ENCODE assay signal across 17 mouse cellular contexts in genomic region chr2:142403394-142403793, GRCm38 (mm10).
DNase-seq lines count a peak whose midpoint lies in the region; ATAC-seq lines count a peak whose summit lies in the region.
"Had no signal": no experiment of that assay in that cellular context is flagged by ENCODE, and none has a peak within 500 bp of the region (broad histone marks: within the 10 kb centered on the region; RNA-seq: fewer than 3 reads in every experiment).

No protein-coding gene starts in this region.

- no peak overlapping the region for H3K4me3 ChIP-seq in forebrain, embryonic 14.5 days (ENCODE audit: low read depth, low read length)
- no peak overlapping the region for H3K4me3 ChIP-seq in forebrain, embryonic 12.5 days (replicated peaks)
- no peak overlapping the region for H3K4me3 ChIP-seq in midbrain, embryonic 15.5 days
- no peak overlapping the region for H3K4me3 ChIP-seq in midbrain, embryonic 13.5 days (replicated peaks)
- H3K4me3 ChIP-seq: limb, embryonic 15.5 days had no signal

- H3K36me3 ChIP-seq in forebrain, embryonic 14.5 days (ENCODE audit: control insufficient read depth, insufficient read depth, low read length): no peaks in the 10 kb centered on the region
- no peaks in the 10 kb centered on the region for H3K36me3 ChIP-seq in forebrain, embryonic 12.5 days (replicated peaks)
- no peaks in the 10 kb centered on the region for H3K36me3 ChIP-seq in midbrain, embryonic 15.5 days (replicated peaks)
- no peaks in the 10 kb centered on the region for H3K36me3 ChIP-seq in midbrain, embryonic 13.5 days
- H3K36me3 ChIP-seq: limb, embryonic 15.5 days had no signal

- no peaks in the 10 kb centered on the region for H3K4me1 ChIP-seq in forebrain, embryonic 14.5 days (ENCODE audit: control insufficient read depth, insufficient read depth, low read length)
- H3K4me1 ChIP-seq in forebrain, embryonic 12.5 days: peaks cover 5% of the 10 kb centered on the region; the same call in 1 of the 2 replicates
- peaks cover 4% of the 10 kb centered on the region; the same call in 1 of the 2 replicates for H3K4me1 ChIP-seq in midbrain, embryonic 15.5 days
- H3K4me1 ChIP-seq in midbrain, embryonic 13.5 days (replicated peaks): peaks cover 5% of the 10 kb centered on the region; the same call in 1 of the 2 replicates
- H3K4me1 ChIP-seq: limb, embryonic 15.5 days had no signal

- H3K4me2 ChIP-seq in forebrain, embryonic 14.5 days (ENCODE audit: low read length): no peak overlapping the region
- no peak overlapping the region for H3K4me2 ChIP-seq in forebrain, embryonic 12.5 days
- H3K4me2 ChIP-seq in midbrain, embryonic 15.5 days: no peak overlapping the region
- H3K4me2 ChIP-seq in midbrain, embryonic 13.5 days (replicated peaks): no peak overlapping the region
- H3K4me2 ChIP-seq: hindbrain, embryonic 14.5 days; limb, embryonic 15.5 days had no signal

- no peak overlapping the region for H3K9ac ChIP-seq in forebrain, embryonic 14.5 days (ENCODE audit: low read length)
- H3K9ac ChIP-seq in forebrain, embryonic 12.5 days: no peak overlapping the region
- no peak overlapping the region for H3K9ac ChIP-seq in midbrain, embryonic 15.5 days
- H3K9ac ChIP-seq in midbrain, embryonic 13.5 days (replicated peaks): no peak overlapping the region
- H3K9ac ChIP-seq: hindbrain, embryonic 14.5 days; limb, embryonic 15.5 days had no signal

- ATAC-seq in forebrain, embryonic 14.5 days: peak; percentile 68
- ATAC-seq in forebrain, embryonic 12.5 days (ENCODE audit: low FRiP score): no peak
- ATAC-seq in midbrain, embryonic 15.5 days (replicated peaks): no peak
- ATAC-seq in midbrain, embryonic 13.5 days: no peak
- no peak for ATAC-seq in monocyte, adult 5-6 weeks (replicated peaks; ENCODE audit: insufficient number of reproducible peaks, low FRiP score, low TSS enrichment, poor library complexity, severe bottlenecking)

- DNase-seq in forebrain, embryonic 14.5 days (ENCODE audit: low spot score): peak; percentile 48
- DNase-seq in layer of hippocampus, adult 9-11 months: peak; percentile 51
- DNase-seq in right cerebral cortex, postnatal 25 days: peak; percentile 46
- no peak for DNase-seq in cerebellum, postnatal 10 days
- DNase-seq: adrenal gland, adult 2 months; cerebellum, adult 9-11 months; kidney, adult 11 months; kidney, postnatal 4 days; lung, adult 2 months; spleen, adult 18-20 months had no signal

- no peaks in the 10 kb centered on the region for H3K9me3 ChIP-seq in forebrain, embryonic 14.5 days (replicated peaks; ENCODE audit: control insufficient read depth, low read length)
- no peaks in the 10 kb centered on the region for H3K9me3 ChIP-seq in forebrain, embryonic 12.5 days
- no peaks in the 10 kb centered on the region for H3K9me3 ChIP-seq in midbrain, embryonic 15.5 days
- no peaks in the 10 kb centered on the region for H3K9me3 ChIP-seq in midbrain, embryonic 13.5 days
- H3K9me3 ChIP-seq: limb, embryonic 15.5 days had no signal

- H3K27me3 ChIP-seq in forebrain, embryonic 14.5 days (replicated peaks; ENCODE audit: control insufficient read depth, insufficient read depth, low read length): no peaks in the 10 kb centered on the region
- H3K27me3 ChIP-seq in forebrain, embryonic 12.5 days: no peaks in the 10 kb centered on the region
- no peaks in the 10 kb centered on the region for H3K27me3 ChIP-seq in midbrain, embryonic 15.5 days (replicated peaks)
- H3K27me3 ChIP-seq in midbrain, embryonic 13.5 days: no peaks in the 10 kb centered on the region
- H3K27me3 ChIP-seq: limb, embryonic 15.5 days had no signal

- H3K27ac ChIP-seq in forebrain, embryonic 14.5 days (ENCODE audit: low read depth, low read length): no peak overlapping the region
- no peak overlapping the region for H3K27ac ChIP-seq in forebrain, embryonic 12.5 days
- 0 out of 2 replicates have a peak overlapping the region, but pooled peaks have one; percentile 25 for H3K27ac ChIP-seq in midbrain, embryonic 15.5 days
- no peak overlapping the region for H3K27ac ChIP-seq in midbrain, embryonic 13.5 days
- H3K27ac ChIP-seq: hindbrain, embryonic 14.5 days; limb, embryonic 15.5 days; stomach, postnatal 0 days had no signal

Comparison
In these comparisons a context has a peak if more than half of its experiments do, and no peak if none do; other contexts are left out.
1. DNase-seq: peak in forebrain, embryonic 14.5 days (single experiment), layer of hippocampus, adult 9-11 months (single experiment) and right cerebral cortex, postnatal 25 days (single experiment); none in cerebellum, postnatal 10 days (0 of 2).